Mouse (Mus musculus) layer of hippocampus, adult 2 months (tissue): ENCODE measurements at regions not wholly inside any gene's neighbourhood (a gene's known extent, or its start where the extent isn't known, plus 50 kb on each side); places are given as distances from the start of the nearest gene placed in this dataset.

Experiments
- DNase-seq, 2 experiments: peaks; one replicate each; pipeline ENCODE4 v3.0.0; 2022; ENCODE audit warnings: low spot score in 2 of 2
- H3K27ac ChIP-seq: fragments of 200-600 bp; 2 replicates; pipeline ENCODE4 v1.8.1; 2022
- H3K4me3 ChIP-seq: fragments of 200-600 bp; 2 replicates; pipeline ENCODE4 v1.8.1; 2022; ENCODE audit warnings: mild to moderate bottlenecking
- CTCF ChIP-seq: fragments of 200-600 bp; conservative IDR thresholded peaks from 2 replicates; pipeline ENCODE4 v1.8.1; 2022; ENCODE audit warnings: antibody characterized with exemption, mild to moderate bottlenecking, moderate library complexity

DNA sequence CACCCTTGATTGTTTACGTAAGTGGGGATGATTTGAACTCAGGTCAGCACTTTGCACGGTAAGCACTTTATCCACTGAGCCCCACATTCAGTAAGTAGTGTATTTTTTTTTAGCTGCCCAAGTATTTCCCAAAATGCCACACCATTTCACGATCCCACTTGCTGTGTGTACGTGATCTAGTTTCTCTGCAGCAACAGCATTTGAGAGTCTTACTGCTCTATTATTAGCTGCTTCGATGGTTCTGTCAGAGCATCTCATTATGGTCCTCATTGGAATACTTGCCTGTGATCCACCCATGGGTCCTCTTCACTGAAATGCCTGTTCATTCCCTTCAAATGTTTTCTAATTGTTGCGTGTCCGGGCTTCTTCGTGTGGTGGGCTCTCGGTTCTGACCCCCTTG lies 120.1 kb upstream of the Ces5a start:
- no peak for TF ChIP-seq CTCF
- H3K27ac ChIP-seq: no peak overlapping the region
- no peak overlapping the region for H3K4me3 ChIP-seq
- DNase-seq: no peak

GRCm38 (mm10) chr8:93661739-93662138 lies 126.1 kb upstream of the Ces5a start:
- peak overlapping the region; percentile 64; the same call in 1 of the 2 replicates for H3K27ac ChIP-seq
- TF ChIP-seq CTCF: peak; percentile 92
- peak overlapping the region; percentile 49 for H3K4me3 ChIP-seq
- DNase-seq: peak; percentile 83 to 89

GRCm38 (mm10) chr8:93662219-93662618 lies 126.6 kb upstream of the Ces5a start:
- H3K4me3 ChIP-seq: peak overlapping the region; percentile 49
- peak overlapping the region; percentile 64; the same call in 1 of the 2 replicates for H3K27ac ChIP-seq
- TF ChIP-seq CTCF: no peak
- DNase-seq: no peak

DNA sequence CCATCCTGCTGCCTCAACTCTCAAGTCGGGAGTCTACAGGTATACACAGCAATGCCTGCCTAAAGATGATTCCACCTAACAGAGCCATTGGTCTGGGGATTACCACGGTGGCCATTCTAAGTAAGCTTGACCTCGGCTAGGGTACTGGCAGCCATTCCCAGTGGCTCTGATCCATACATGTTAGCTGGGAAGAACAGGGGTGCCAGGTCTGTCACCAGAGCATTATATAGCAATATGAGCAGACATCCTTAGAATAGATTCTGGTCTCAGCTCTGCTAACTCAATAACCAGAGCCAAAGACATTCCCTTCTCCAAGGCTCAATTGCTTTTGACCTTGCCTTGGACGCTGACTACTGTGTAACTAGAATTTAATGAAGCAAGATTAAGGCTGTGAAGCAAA lies 128.2 kb upstream of the Ces5a start:
- TF ChIP-seq CTCF: no peak
- H3K4me3 ChIP-seq: no peak overlapping the region

GRCm38 (mm10) chr8:93668306-93668705 lies 132.7 kb upstream of the Ces5a start:
- TF ChIP-seq CTCF: no peak
- H3K27ac ChIP-seq: no peak overlapping the region
- DNase-seq: no peak
- no peak overlapping the region for H3K4me3 ChIP-seq

More for the DNA sequence above, 128.2 kb upstream of the Ces5a start:
- H3K27ac ChIP-seq: no peak overlapping the region
- no peak for DNase-seq

DNA sequence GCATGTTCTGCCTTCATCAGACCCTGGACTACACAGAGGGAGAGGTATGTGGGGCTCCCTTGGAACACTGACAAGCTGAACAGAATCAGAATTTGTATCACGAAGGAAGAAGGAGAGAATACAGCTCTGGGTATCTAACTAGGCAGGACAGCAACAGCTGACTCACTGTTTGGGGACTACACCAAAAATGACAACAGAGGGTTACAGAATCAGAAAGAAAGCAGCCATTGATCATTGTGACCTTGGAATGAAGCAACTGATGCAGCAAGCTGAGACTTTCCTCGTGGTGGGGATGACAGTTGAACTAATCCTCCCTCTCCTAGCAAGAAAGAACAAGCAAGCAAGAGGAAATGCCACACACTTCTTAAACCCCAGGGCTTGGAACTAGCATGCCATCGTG lies 135.0 kb upstream of the Gnao1 start:
- Histone ChIP-seq H3K4me3 (no peak overlapping the region), H3K27ac (peak overlapping the region; percentile 39; the same call in 1 of the 2 replicates)
- TF ChIP-seq CTCF: no peak
- no peak for DNase-seq

DNA sequence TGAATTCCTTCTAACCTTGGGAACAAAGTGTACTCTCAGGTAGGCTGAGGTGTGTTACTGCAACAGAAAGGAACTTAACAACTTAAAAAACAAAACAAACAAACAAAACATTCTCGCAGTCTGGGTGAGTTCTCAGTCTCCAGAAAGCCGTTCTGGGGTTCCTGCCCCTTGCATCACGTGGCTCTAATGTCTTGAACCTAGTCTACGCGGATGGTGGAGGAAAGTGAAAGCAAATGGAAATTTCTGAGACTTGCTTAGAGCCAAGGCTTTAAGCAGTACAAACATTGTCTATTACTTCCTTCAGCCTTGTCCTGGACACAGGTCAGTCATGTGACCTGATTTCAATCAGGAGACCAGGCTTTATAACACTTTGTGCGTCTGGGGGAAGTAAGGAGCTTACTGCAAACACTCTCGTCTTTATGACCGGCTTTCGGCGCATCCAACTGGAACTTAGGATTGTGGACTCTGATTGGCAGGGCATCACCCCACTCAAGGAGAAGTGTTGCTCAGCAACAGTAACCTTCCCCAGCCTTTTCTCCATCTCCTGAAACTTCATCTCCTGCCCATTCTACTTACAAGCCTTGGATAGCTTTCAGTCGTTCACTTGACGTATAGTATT lies 125.9 kb upstream of the Gnao1 start:
- no peak for DNase-seq
- Histone ChIP-seq H3K27ac (no peak overlapping the region), H3K4me3 (no peak overlapping the region)
- TF ChIP-seq CTCF: no peak

GRCm38 (mm10) chr8:93684392-93684791 lies 125.4 kb upstream of the Gnao1 start:
- DNase-seq: no peak
- TF ChIP-seq CTCF: no peak
- Histone ChIP-seq H3K27ac (no peak overlapping the region), H3K4me3 (no peak overlapping the region)

DNA sequence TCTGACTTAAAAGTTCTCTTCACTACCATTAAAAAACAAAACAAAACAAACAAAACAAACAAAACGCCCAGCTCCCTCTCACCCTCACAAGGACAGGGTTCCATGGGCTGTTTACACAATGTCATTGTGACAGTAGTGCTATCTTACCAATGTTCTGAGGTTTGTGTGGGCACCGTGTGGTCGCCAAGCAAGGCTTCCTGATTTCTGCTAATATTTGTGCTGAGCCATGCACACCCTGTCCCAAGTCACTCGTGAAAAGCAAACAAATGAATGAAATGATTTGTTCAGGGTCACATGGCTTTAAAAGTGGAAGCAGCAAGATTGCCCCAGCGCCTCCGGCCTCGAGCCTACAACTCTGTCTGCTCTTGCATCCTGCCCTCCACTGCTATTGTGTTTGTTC lies 120.9 kb upstream of the Gnao1 start:
- H3K4me3 ChIP-seq: no peak overlapping the region
- no peak for TF ChIP-seq CTCF
- H3K27ac ChIP-seq: peak overlapping the region; percentile 67; the same call in 1 of the 2 replicates
- no peak for DNase-seq

- peak in 1 of 2 experiments; percentile 30 for DNase-seq
- TF ChIP-seq CTCF: no peak
- peak overlapping the region; percentile 67 for H3K27ac ChIP-seq
- H3K4me3 ChIP-seq: no peak overlapping the region
These were observed 119.8 kb upstream of the Gnao1 start for GRCm38 (mm10) chr8:93689832-93690471.

DNA sequence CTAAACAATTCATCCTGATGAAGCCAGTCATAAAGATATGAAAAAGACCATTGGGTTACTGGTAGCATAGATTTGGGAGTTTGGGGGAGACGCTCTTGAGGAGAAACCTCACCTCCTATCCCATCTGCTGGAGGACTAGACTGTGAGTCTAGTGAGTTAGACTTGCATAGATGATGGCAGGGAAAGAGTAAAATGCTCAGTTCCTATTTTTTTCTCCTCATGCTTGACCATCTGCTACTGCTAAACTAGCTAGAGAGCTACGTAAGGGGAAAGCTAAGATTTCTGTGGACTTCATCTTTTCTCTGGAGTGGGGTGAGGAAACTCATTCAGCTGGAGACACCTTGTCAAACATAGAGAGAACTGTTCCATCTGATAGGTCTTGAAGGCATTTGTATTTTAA lies 118.4 kb upstream of the Gnao1 start:
- H3K4me3 ChIP-seq: no peak overlapping the region
- no peak for TF ChIP-seq CTCF
- no peak for DNase-seq
- H3K27ac ChIP-seq: no peak overlapping the region

DNA sequence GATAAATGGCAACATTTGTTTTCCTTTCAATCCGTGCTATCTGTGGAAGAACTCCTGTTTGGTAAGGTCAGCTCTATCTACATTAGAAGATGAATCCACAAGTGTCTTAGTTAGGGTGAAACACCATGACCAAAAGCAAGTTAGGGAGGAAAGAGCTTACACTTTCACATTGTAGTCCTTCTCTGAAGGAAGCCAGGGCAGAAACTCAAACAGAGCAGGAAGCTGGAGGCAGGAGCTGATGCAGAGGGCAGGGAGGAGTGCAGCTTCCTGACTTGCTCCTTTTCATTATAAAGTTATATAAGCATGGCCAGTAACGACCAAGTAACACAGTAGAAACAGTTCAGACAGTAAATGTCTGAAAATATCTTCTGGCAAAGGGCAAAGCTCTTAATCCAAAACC lies 117.9 kb upstream of the Gnao1 start:
- Histone ChIP-seq H3K27ac (no peak overlapping the region), H3K4me3 (no peak overlapping the region)
- DNase-seq: no peak
- TF ChIP-seq CTCF: no peak

DNA sequence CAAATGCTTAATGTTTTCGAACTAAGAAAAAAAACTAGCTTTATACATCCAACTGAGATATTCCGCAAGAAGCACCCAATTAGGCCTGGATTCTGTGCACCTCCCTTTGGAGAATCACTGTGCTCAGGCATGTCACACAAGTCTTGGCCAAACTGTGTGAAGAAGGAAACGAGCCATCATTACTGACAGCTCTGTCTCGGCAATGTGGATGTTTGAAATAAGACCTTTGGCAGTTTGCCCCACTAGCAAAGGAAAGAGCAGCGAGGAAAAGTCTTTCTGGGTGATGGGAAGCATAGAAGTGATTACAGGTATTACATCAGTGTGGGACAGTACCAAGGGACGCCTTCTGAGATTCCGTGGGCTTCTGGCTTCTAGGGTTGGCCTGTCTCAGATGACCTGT lies 112.6 kb upstream of the Gnao1 start:
- no peak for DNase-seq
- no peak overlapping the region for H3K27ac ChIP-seq
- H3K4me3 ChIP-seq: no peak overlapping the region
- no peak for TF ChIP-seq CTCF

- Histone ChIP-seq H3K27ac (no peak overlapping the region), H3K4me3 (no peak overlapping the region)
- no peak for TF ChIP-seq CTCF
- DNase-seq: no peak
These were observed 111.3 kb upstream of the Gnao1 start for GRCm38 (mm10) chr8:93698508-93698907.
